Mouse (Mus musculus): ENCODE data around the gene Sfxn1.

DNA sequence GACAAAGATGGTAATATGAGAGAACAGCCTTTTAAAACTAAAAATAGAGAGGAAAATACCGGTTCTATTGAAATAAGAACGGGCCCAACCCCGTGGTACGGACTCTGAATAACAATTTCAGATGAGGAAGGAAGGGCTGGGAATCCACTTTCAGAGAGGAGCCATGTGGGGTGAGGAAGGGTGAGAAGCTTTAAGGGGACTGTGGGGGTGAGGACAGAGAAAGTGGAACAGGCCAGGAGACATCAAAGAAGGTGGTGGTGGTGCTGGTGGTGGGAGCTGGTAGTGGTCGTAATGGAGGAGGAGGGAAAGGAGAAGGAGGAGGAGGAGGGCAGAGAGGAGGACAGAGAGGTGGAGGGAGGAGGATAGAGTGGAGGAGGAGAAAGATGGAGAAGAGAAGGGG, 43.3 kb downstream of the Sfxn1 start:
- TF ChIP-seq EP300 (IDR thresholded peaks at IDR 0.05) = no peak
- TF ChIP-seq CTCF (IDR thresholded peaks at IDR 0.05) = no peak

Data from lung, postnatal 0 days (tissue).